8 mouse cellular contexts compared by ENCODE assay signal in the genomic region with DNA sequence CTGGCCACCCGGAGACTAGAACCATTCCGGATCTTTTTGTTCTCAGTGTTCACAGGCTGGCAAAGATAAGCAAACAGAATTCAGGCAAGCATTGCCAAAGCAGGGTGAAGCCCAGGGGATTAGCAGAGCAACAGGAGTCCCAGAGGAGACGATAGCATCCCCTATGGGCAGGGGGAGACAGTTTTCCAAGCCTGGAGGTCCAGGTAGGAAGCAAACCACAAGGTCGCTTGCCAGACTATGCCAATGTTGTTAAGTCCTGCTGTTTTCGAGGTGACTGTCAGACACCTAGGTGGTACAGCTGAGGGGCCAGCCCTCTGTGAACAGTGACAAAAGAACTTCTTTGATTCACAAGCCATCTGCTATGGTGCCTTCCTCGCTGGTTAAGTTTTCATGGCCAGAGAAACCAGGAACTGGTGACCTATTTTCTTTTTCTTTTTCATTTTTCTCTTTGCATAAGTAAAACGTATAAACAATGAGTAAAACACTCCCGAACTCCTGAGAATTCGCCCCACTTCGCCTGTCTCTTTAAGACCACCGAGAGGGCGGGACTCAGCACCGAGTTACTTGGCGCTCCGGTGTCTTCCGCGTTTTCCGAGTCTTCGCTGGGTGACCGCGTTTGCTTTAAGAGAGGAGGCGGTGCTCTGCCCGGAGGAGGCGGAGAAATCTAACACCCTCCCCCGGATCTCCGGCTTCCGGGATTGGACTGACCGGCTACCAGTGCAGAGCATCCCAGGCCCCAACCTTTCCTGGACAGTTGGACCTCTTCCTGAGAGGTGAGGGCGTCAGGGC. TPM values are rescaled to one million over a fixed set of nuclear protein-coding genes. Genes with fewer than 3 reads are reported as not detected.
DNase-seq lines count a peak whose midpoint lies in the region; ATAC-seq lines count a peak whose summit lies in the region.

Gene Yipf1, plus strand, starts transcription at position 674 of the 789 bp plus-strand sequence.

- no peaks in the 10 kb centered on the region for H3K27me3 ChIP-seq in hindbrain, embryonic 13.5 days

- H3K36me3 ChIP-seq in hindbrain, embryonic 13.5 days, result peaks cover 29% of the 10 kb centered on the region

- peak within 1 kb of the TSS; percentile 73 for H3K27ac ChIP-seq in hindbrain, embryonic 13.5 days

- 1% methylated on average over 29 of the region's 29 CpGs for WGBS in hindbrain, embryonic 13.5 days

- peaks cover 15% of the 10 kb centered on the region for H3K4me1 ChIP-seq in hindbrain, embryonic 13.5 days (replicated peaks)

- peak; percentile 96 for ATAC-seq in hindbrain, embryonic 13.5 days (ENCODE audit: low FRiP score)

- peak within 1 kb of the TSS; percentile 78 for H3K9ac ChIP-seq in hindbrain, embryonic 13.5 days

- peak within 1 kb of the TSS; percentile 73 for H3K4me2 ChIP-seq in hindbrain, embryonic 13.5 days

- no peaks in the 10 kb centered on the region for H3K9me3 ChIP-seq in hindbrain, embryonic 13.5 days

- DNase-seq in NIH3T3 (ENCODE audit: low read depth), result peak; percentile 95
- DNase-seq in cerebellum, postnatal 10 days, result peak; percentile 93 to 94
- peak; percentile 78 to 81 for DNase-seq in frontal cortex, postnatal 14 days (ENCODE audit: low spot score in 2 of 2)
- DNase-seq in layer of hippocampus, postnatal 25 days (ENCODE audit: extremely low spot score in 1 of 2, low spot score in 1 of 2), result peak; percentile 69 to 72
- DNase-seq in lung, postnatal 25 days (ENCODE audit: low spot score), result peak; percentile 95
- DNase-seq in retina, embryonic 14.5 days (ENCODE audit: low spot score), result peak; percentile 94
- DNase-seq in thymus, postnatal 4 days, result peak; percentile 90

- peak within 1 kb of the TSS; percentile 67 for H3K4me3 ChIP-seq in hindbrain, embryonic 13.5 days

RNA-seq across cellular contexts. Expression of gene Yipf1, which starts in this region (rescaled TPM):
- polyA plus RNA-seq in hindbrain, embryonic 13.5 days (2015; fragmentation: Nextera tagmentation; extraction: Ambion mirVana), result 61.4 and 67.3 TPM in 2 replicates
- total RNA-seq in layer of hippocampus, postnatal 25 days (2021), result 10 to 100 TPM; 52.4 to 55.0 TPM

Comparison
In these comparisons a context has a peak if more than half of its experiments do, and no peak if none do; other contexts are left out.
1. Peak in every context shown above with its lines: DNase-seq, ATAC-seq, H3K4me3 ChIP-seq and H3K27ac ChIP-seq.